Mouse (Mus musculus) neural tube, postnatal 0 days (tissue): ENCODE data around the gene Upk1a. TPM values are rescaled to one million over a fixed set of nuclear protein-coding genes. Genes with fewer than 3 reads are reported as not detected.

Experiments
- microRNA-seq: library from miRNA; unstranded; fragments of <30 nt; microRNA quantifications from one replicate; pipeline ENCODE4, GENCODE M21; 2016
- polyA plus RNA-seq: library from polyadenylated mRNA; unstranded; fragments of >200 nt; fragmentation: Nextera tagmentation; extraction: Ambion mirVana; gene quantifications from 2 replicates; pipeline ENCODE4 v1.2.1, GENCODE M21; 2015

The Upk1a gene
- polyA plus RNA-seq: 0.31 and 0.53 TPM in 2 replicates

DNA sequence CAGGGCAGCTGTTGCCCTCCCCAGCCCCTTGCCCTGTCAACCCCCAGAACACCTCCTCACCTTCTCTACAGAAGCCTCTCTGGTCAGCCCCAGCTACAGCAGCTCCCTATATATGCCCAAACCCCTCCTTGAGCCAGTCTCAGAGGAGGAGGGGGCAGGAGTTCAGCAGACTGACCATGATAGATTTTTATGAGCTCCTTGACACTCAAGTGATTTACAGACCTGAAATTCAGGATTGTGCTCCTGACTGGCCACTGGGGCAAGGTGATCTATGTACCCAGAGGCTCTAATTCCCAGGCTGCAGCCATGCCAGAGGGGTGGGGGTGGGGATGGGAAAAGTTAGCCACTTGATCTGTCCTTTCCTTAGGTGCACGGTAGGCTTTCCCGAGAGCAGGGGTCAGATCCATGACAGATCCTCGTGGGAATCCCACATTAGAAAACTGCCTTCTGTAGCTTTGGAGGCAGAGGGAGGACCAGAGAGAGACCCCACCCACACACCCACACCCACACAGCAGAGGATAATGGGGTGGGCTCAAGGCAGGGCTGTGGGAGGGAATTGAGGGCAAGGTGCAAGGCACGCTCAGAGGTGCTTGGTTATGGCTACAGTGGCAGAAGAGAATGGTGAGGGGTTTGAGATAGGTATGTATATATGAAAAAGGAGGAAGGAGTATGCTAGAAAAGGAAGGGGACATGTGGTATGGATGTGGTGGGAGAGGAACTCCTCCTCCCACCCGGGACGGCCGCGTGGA is at the start of gene Upk1a:
Upk1a (minus strand) TSS at position 194 of the 749 bp plus-strand sequence.

DNA sequence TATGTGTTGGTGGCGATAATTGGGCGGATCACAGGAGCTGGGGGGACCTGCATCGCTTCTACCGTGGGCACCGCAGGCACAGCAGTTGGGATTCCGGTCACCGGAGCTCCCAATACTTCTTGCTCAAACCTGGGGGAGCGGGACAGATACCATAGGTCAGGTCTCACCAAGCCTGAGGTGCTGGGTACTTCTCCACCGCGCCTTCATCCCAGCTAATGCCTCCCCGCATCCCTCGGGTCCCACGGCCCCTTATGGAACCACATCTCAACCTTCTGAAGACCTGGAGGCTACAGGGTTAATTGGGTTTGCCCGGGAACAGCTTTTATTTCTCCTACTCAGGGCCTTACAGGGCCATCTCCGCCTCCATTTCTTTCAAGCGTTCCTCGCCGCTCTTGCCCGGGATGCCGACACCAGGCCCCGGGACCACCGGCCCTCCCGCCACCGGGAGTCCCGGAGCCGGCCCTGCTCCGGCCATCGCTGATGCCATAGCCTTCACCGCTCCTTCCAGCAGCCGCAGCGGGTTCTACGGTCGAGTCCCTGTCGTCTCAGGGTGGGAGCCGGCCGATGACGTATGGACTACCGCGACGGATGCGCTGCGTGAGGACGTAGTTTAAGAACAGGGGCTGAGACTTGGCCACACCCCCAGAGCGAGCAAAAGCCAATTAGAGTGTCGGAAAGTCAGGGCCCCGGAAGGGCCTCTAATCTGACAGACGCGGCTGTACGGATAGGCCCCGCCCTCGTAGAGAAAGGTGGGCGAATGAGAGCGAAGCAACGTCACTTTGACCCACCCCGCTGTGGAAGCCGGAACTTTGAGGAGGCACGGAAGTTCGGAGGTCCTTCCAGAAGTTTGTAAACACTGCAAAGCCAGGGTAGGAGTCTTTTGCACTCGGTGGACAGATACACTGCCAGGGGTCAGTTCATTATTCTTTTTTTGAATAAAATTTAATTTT is 37.2 kb upstream of the Upk1a start, which contains the start of gene Rbm42:
Rbm42 (minus strand) TSS at position 727 of the 950 bp plus-strand sequence.

DNA sequence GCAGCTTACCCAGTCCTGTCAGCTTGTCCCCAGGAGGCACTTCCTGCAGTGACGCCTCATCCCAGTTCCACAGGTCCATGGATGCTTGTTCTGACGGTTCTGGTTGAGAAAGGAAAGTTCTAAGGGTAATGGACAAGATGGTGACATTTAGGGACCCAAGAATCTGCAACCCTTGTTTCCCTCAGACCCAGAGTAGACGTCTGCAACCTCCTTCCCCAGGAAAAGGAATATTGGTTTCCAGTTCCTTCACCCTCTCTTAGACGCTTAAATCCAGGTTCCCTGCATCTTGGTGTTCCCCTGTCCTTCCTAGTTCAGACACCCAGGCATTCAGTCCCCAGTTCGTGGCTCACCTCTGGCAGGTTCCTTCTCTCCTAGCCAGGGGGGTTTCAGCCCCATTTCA is 23.1 kb upstream of the Upk1a start, which contains the start of gene Etv2:
Etv2 (minus strand) TSS at position 101 of the 400 bp plus-strand sequence.

DNA sequence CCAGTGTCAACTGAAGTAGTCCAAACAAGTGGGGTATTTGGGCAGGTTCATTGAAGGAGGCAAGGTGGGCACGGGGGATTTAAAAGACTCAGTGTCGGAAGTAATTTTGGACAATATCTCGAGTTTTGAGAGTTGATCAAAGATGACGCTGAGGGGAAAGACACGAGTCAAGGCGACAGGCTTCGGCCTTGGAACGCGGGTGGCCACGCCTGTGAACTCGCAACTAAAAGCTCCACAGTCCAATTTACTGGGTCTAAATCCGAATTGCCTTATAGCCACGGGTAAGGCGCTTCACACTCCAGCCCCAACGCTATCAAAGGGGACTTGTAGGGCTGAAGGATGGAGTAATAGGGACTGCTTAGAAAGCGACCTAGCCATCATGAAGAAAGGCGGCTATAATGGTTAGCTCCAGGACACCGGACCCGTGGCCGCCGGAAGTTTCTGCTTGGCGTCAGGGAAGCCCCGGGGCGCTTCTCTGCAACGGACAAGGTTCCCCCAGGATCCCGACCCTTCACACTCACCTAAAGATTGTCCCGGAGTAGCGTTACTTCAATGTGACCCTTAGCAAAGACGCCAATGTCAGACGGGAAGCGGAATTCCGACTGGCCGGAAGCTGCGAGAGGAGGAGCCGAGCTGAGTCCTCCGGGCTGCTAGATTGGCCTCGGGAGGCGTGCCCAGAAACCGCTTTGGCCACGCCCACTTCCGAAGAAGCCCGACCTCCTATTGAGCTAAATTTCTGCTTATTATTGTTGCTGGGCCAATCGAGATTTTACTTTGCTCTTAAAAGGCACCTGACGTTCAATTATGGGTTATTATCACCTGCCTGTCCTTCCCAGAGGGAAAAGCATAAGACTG is 13.1 kb upstream of the Upk1a start, which contains the start of gene Cox6b1:
Cox6b1 (minus strand) TSS at position 622 of the 855 bp plus-strand sequence.

DNA sequence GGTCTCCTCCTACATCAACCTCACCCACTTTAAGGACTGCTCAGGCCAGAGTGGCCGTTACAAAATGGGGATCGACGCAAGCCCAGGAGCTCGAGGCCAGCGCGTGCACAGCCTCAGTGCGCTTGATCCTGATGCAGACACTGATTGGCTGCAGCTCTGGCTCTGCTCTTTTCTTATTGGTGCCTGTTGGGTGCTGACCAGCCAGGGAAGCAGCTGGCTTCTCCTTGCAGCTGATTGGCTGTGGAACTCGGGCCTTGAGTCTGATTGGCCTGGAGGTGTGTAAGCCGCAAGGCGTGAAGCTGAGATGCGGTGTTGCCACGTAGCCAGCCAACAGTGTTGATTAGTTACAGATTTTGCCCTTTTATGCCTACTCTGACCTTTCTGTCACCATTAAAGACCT is 13.9 kb downstream of the Upk1a start, which contains the start of gene Zbtb32:
Zbtb32 (minus strand) TSS at position 124 of the 400 bp plus-strand sequence.

DNA sequence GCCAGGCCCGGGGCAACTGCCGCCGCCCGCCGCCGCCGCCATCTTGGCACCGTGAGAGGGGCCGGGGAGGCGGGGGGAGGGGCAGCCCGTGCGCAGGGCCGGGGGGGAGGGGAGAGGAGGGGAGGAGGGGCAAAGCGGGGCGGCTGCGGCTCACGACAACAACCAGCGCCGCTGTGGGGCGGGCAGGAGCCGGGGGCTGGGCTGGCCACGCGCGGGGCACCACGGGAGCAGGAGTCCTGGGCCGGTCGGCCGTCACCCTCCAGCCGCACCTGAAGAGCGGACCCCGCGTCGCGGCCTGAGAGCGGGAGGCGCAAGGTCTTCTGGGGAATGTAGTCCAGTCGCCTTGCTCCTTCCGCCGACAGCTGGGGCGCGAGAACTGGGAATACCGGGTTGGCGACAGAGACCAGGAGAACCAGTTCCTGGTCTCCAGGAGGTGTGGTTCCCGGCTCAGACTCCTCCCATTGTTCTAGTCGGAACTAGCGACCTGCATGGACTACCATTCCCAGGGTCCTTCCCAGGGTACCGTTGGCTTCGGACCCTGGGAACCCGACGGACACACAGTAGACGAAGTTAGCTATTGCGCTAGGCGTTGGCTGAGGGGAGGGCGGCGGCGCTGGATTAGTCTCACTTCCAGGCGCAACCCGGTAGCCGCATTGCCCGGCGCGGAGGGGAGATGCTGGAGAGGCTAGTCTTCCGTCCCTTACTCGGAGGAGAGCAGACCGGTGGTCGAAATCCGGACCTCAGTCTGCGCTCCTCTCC is 23.8 kb downstream of the Upk1a start, which contains the start of gene Kmt2b:
Kmt2b (minus strand) TSS at position 51 of the 759 bp plus-strand sequence.

DNA sequence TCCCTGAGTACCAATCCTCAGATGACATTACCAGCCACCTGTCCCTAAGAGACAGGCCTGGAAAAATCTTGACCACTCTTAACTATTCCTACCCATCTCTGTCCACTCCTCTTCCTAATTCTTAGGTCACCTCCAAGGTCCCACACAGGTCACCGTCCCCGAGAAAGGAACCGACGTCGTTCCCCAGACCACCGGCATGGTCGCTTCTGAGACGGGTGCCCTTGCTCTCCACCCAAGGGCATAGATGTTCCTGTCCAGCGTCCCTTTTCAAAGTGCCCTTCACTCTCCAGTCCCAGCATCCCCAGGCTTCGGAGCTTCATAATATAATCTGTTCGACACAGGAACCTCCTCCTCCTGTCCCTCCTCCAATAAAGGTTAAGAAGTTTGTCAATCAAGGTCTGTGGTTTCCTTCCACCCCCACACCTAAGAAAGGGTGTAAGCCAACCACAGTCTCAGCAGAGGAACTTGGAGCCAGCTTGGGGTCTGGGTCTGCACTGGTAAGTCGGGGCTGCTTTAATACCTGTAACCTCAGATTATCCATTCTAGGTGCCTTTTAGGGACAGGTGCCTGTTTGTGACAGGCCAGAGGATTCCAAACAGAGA is 47.6 kb downstream of the Upk1a start, which contains the start of gene Igflr1:
Igflr1 (plus strand) TSS at position 458 of the 602 bp plus-strand sequence.

DNA sequence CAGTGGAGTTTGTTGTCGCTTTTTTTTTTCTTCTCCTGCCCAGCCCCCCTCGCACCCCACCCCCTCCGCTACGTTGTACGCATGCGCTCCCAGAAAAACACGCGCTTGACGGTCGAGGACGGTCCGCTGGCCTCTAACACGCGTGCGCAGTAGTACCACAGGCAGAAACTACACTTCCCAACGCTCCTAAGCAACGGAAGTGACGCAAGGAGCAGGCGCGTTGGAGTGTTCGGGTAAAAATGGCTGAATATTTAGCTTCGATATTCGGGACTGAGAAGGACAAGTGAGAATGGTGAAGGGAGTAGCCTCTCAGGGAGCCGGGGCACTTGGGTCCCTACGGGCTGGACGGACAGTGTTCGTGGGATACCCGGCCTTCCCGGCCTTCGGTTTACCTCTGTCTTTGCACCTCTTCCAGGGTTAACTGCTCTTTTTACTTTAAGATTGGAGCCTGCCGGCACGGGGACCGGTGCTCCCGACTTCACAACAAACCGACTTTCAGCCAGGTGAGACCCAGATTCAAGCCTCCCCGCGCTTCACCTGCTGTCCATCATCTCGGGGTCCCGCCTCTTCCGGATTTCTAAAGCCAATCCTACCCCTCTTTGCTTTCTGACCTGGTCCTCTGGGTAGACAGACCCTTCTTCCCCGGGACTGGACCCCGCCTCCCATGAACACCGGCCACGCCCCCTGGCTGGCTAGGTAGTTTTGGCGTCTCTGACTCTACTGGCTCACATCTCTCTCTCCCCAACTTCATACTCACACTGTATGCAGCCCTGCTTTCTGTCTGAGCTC is 49.3 kb downstream of the Upk1a start, which contains the start of the genes U2af1l4, Gm49396 and Psenen:
U2af1l4 (plus strand) TSS at position 185 of the 789 bp plus-strand sequence.
Gm49396 (plus strand) TSS at position 228 of the 789 bp plus-strand sequence.
Psenen (minus strand) TSS at position 511 of the 789 bp plus-strand sequence.

DNA sequence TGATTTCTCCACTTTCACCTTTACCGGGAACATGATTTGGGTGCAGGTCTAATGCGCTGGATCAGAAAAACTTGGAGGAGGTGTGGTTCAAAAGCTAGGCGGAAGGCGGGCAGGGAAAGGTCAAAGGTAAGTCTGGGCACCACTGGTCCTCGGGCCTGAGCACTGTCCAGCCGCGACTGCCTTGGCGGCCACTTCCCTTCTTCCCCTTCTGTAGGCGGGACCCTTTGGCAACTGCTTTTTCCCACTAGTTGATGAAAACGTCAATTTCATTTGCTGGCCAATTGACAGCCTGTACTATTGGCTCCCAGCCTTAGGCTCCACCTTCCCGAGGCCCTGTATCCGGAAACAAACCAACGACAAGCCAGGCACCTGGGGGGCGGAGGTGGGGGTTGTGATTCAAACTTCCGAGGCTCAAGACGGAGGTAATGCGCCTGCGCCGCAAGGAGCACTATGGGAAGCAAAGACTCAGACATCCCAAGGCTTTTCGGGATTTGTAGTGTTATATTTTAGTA is 53.1 kb downstream of the Upk1a start, which contains the start of gene Lin37:
Lin37 (minus strand) TSS at position 396 of the 512 bp plus-strand sequence.

Small RNA genes within 50 kb of the gene (microRNA-seq; reads per million reads assigned to microRNA genes)
- gene Mir3569: not detected

Other genes with a start within 250 kb of the Upk1a start
- gene Tyrobp, start 199.1 kb downstream of the Upk1a start, polyA plus RNA-seq: 65.9 and 77.3 TPM in 2 replicates
- 0.81 and 1.1 TPM in 2 replicates for gene Hcst, start 193.0 kb downstream of the Upk1a start, polyA plus RNA-seq
- gene Nfkbid, start 191.1 kb downstream of the Upk1a start, polyA plus RNA-seq: 2.8 and 3.3 TPM in 2 replicates
- 663 and 695 TPM in 2 replicates for gene Aplp1, start 167.3 kb downstream of the Upk1a start, polyA plus RNA-seq
- gene Kirrel2, start 155.2 kb downstream of the Upk1a start, polyA plus RNA-seq: 0.46 and 0.90 TPM in 2 replicates
- gene Nphs1, start 154.5 kb downstream of the Upk1a start, polyA plus RNA-seq: 0.06 and 0.13 TPM in 2 replicates
- 0.43 TPM in 1 of 2 replicates, not detected in the other for gene Prodh2, start 119.2 kb downstream of the Upk1a start, polyA plus RNA-seq
- gene Arhgap33, start 77.8 kb downstream of the Upk1a start, polyA plus RNA-seq: 45.5 and 62.8 TPM in 2 replicates
- 19.0 and 20.8 TPM in 2 replicates for gene Hspb6, start 60.7 kb downstream of the Upk1a start, polyA plus RNA-seq
- 3.0 and 4.7 TPM in 2 replicates for gene Proser3, start 60.5 kb downstream of the Upk1a start, polyA plus RNA-seq
- gene Lin37, start 53.0 kb downstream of the Upk1a start, polyA plus RNA-seq: 51.7 and 55.9 TPM in 2 replicates
- gene U2af1l4, start 49.5 kb downstream of the Upk1a start, polyA plus RNA-seq: 102 and 106 TPM in 2 replicates
- 6.7 and 8.0 TPM in 2 replicates for gene Gm49396, start 49.5 kb downstream of the Upk1a start, polyA plus RNA-seq
- gene Psenen, start 49.2 kb downstream of the Upk1a start, polyA plus RNA-seq: 161 and 167 TPM in 2 replicates
- 1.6 and 4.3 TPM in 2 replicates for gene Igflr1, start 47.4 kb downstream of the Upk1a start, polyA plus RNA-seq
- gene Kmt2b, start 24.1 kb downstream of the Upk1a start, polyA plus RNA-seq: 5.3 and 8.5 TPM in 2 replicates
- gene Zbtb32, start 13.9 kb downstream of the Upk1a start, polyA plus RNA-seq: 0.20 and 0.44 TPM in 2 replicates
- 1,537 and 1,621 TPM in 2 replicates for gene Cox6b1, start 13.3 kb upstream of the Upk1a start, polyA plus RNA-seq
- gene Etv2, start 23.0 kb upstream of the Upk1a start, polyA plus RNA-seq: 0.14 TPM in 1 of 2 replicates, not detected in the other
- gene Rbm42, start 37.5 kb upstream of the Upk1a start, polyA plus RNA-seq: 120 and 125 TPM in 2 replicates
- gene Haus5, start 52.1 kb upstream of the Upk1a start, polyA plus RNA-seq: 16.8 and 18.2 TPM in 2 replicates
- gene Pmis2, start 58.8 kb upstream of the Upk1a start, polyA plus RNA-seq: not detected in 2 replicates
- not detected in 2 replicates for gene 2200002J24Rik, start 86.1 kb upstream of the Upk1a start, polyA plus RNA-seq
- gene Atp4a, start 99.4 kb upstream of the Upk1a start, polyA plus RNA-seq: 6.1 and 6.3 TPM in 2 replicates
- gene Tmem147, start 116.7 kb upstream of the Upk1a start, polyA plus RNA-seq: 359 and 361 TPM in 2 replicates
- 0.43 and 0.98 TPM in 2 replicates for gene Gapdhs, start 130.8 kb upstream of the Upk1a start, polyA plus RNA-seq
- gene Sbsn, start 138.6 kb upstream of the Upk1a start, polyA plus RNA-seq: 3.3 and 3.7 TPM in 2 replicates
- 5.9 and 7.8 TPM in 2 replicates for gene Dmkn, start 150.9 kb upstream of the Upk1a start, polyA plus RNA-seq
- 7.9 and 15.2 TPM in 2 replicates for gene Krtdap, start 175.0 kb upstream of the Upk1a start, polyA plus RNA-seq
- 0.37 TPM in 1 of 2 replicates, not detected in the other for gene Ffar2, start 210.9 kb upstream of the Upk1a start, polyA plus RNA-seq
- not detected in 2 replicates for gene Ffar3, start 243.3 kb upstream of the Upk1a start, polyA plus RNA-seq
- not detected in 2 replicates for gene Ffar1, start 248.7 kb upstream of the Upk1a start, polyA plus RNA-seq